Mouse (Mus musculus) intestine, embryonic 14.5 days (tissue): ENCODE measurements around the gene Gas6. TPM values are rescaled to one million over a fixed set of nuclear protein-coding genes. Genes with fewer than 3 reads are reported as not detected.

Experiments used
- ATAC-seq: fragments of 200-750 bp; cut with Nextera tagmentation; replicated peaks from 2 replicates; pipeline ENCODE4 v1.8.0; 2017; ENCODE audit warnings: low read depth, moderate number of reproducible peaks, moderate TSS enrichment, moderate library complexity; ENCODE audit not compliant: low FRiP score, low TSS enrichment
- DNase-seq: peaks from one replicate; pipeline ENCODE4 v3.0.0-alpha.2; 2018; ENCODE audit warnings: low spot score
- H3K27ac ChIP-seq: fragments of 300-500 bp; sonication (generic); 2 replicates; pipeline ENCODE4 v1.5.1; 2014; ENCODE audit warnings: low read depth, mild to moderate bottlenecking, control low read depth
- H3K27me3 ChIP-seq: fragments of 300-500 bp; sonication (generic); replicated peaks from 2 replicates; pipeline ENCODE4 v1.6.1; 2014; ENCODE audit warnings: low read length, control low read depth; ENCODE audit not compliant: control insufficient read depth, insufficient read depth
- H3K36me3 ChIP-seq: fragments of 300-500 bp; sonication (generic); 2 replicates; pipeline ENCODE4 v1.6.1; 2014; ENCODE audit warnings: low read length, control low read depth; ENCODE audit not compliant: control insufficient read depth, insufficient read depth
- H3K4me1 ChIP-seq: fragments of 300-500 bp; sonication (generic); replicated peaks from 2 replicates; pipeline ENCODE4 v1.6.1; 2014; ENCODE audit warnings: low read length, control low read depth, mixed read lengths; ENCODE audit not compliant: control insufficient read depth, insufficient read depth
- H3K4me2 ChIP-seq: fragments of 300-500 bp; sonication (generic); 2 replicates; pipeline ENCODE4 v1.6.1; 2014; ENCODE audit warnings: low read length
- H3K4me3 ChIP-seq: fragments of 300-500 bp; sonication (generic); 2 replicates; pipeline ENCODE4 v1.5.1; 2014; ENCODE audit warnings: low read depth, low read length, control low read depth, mixed read lengths
- H3K9ac ChIP-seq: fragments of 300-500 bp; sonication (generic); 2 replicates; pipeline ENCODE4 v1.6.1; 2014; ENCODE audit warnings: mild to moderate bottlenecking, low read length
- H3K9me3 ChIP-seq: fragments of 300-500 bp; sonication (generic); 2 replicates; pipeline ENCODE4 v1.6.1; 2016; ENCODE audit warnings: low read length, control low read depth; ENCODE audit not compliant: control insufficient read depth
- WGBS: fragments of 180-500 bp; shearing (Covaris S2); extraction: QIAGEN DNeasy Blood & Tissue Kit; methylation state at CpG from one replicate; pipeline ENCODE4 v1.1.7; 2014; 5-methylcytosine and 5-hydroxymethylcytosine counted together
- polyA plus RNA-seq: library from polyadenylated mRNA; unstranded; fragments of >200 nt; fragmentation: Nextera tagmentation; extraction: Ambion mirVana; gene quantifications from 2 replicates; pipeline ENCODE4 v1.2.1, GENCODE M21; 2014

Gene Gas6
- polyA plus RNA-seq, 1 experiment from 2014 or later, result 28.7 TPM

- H3K36me3 ChIP-seq, result no peaks in the 10 kb centered on the region
- H3K4me3 ChIP-seq, result no peak overlapping the region
- H3K27ac ChIP-seq, result peak overlapping the region; percentile 57; the same call in 1 of the 2 replicates
- no peaks in the 10 kb centered on the region for H3K27me3 ChIP-seq
- WGBS, result 80% methylated on average over 3 of the region's 3 CpGs
- no peak overlapping the region for H3K9ac ChIP-seq
- 0 out of 2 replicates have a peak, but pooled peaks cover 2% of the 10 kb centered on the region for H3K9me3 ChIP-seq
- no peak for DNase-seq
- 0 out of 2 replicates have a peak overlapping the region, but pooled peaks have one; percentile 0 for H3K4me2 ChIP-seq
- ATAC-seq, result 0 out of 2 replicates have a peak, but pooled peaks have one; percentile 4
- peaks cover 37% of the 10 kb centered on the region for H3K4me1 ChIP-seq
These were observed 36.1 kb upstream of the Gas6 start for GRCm38 (mm10) chr8:13530401-13530800.

- ATAC-seq (0 out of 2 replicates have a peak, but pooled peaks have one; percentile 14), DNase-seq (no peak)
- Histone ChIP-seq H3K4me2 (no peak overlapping the region), H3K27ac (peak overlapping the region; percentile 57; the same call in 1 of the 2 replicates), H3K36me3 (no peaks in the 10 kb centered on the region), H3K27me3 (no peaks in the 10 kb centered on the region), H3K9ac (no peak overlapping the region), H3K4me3 (no peak overlapping the region), H3K9me3 (0 out of 2 replicates have a peak, but pooled peaks cover 2% of the 10 kb centered on the region), H3K4me1 (peaks cover 37% of the 10 kb centered on the region)
- 56% methylated on average over 7 of the region's 7 CpGs for WGBS
These were observed 35.6 kb upstream of the Gas6 start for GRCm38 (mm10) chr8:13529891-13530316.

GRCm38 (mm10) chr8:13529011-13529840 is 34.9 kb upstream of the Gas6 start:
- H3K27me3 ChIP-seq, result no peaks in the 10 kb centered on the region
- H3K9me3 ChIP-seq, result 0 out of 2 replicates have a peak, but pooled peaks cover 2% of the 10 kb centered on the region
- H3K4me2 ChIP-seq, result no peak overlapping the region
- no peak for DNase-seq
- H3K4me1 ChIP-seq, result peaks cover 37% of the 10 kb centered on the region
- ATAC-seq, result no peak
- H3K36me3 ChIP-seq, result no peaks in the 10 kb centered on the region
- no peak overlapping the region for H3K4me3 ChIP-seq
- WGBS, result 48% methylated on average over 15 of the region's 15 CpGs
- H3K27ac ChIP-seq, result peak overlapping the region; percentile 57; the same call in 1 of the 2 replicates
- no peak overlapping the region for H3K9ac ChIP-seq

- peaks cover 29% of the 10 kb centered on the region for H3K4me1 ChIP-seq
- no peak overlapping the region for H3K9ac ChIP-seq
- no peak overlapping the region for H3K4me3 ChIP-seq
- no peaks in the 10 kb centered on the region for H3K27me3 ChIP-seq
- no peaks in the 10 kb centered on the region for H3K9me3 ChIP-seq
- DNase-seq (no peak), ATAC-seq (no peak)
- H3K27ac ChIP-seq, result no peak overlapping the region
- no peaks in the 10 kb centered on the region for H3K36me3 ChIP-seq
- 16% methylated on average over 7 of the region's 7 CpGs for WGBS
- no peak overlapping the region for H3K4me2 ChIP-seq
These were observed 27.1 kb upstream of the Gas6 start for GRCm38 (mm10) chr8:13521392-13521791.

- no peaks in the 10 kb centered on the region for H3K9me3 ChIP-seq
- no peak overlapping the region for H3K4me2 ChIP-seq
- no peak overlapping the region for H3K9ac ChIP-seq
- H3K27ac ChIP-seq, result no peak overlapping the region
- no peak overlapping the region for H3K4me3 ChIP-seq
- 58% methylated on average over 6 of the region's 6 CpGs for WGBS
- H3K36me3 ChIP-seq, result no peaks in the 10 kb centered on the region
- H3K27me3 ChIP-seq, result no peaks in the 10 kb centered on the region
- ATAC-seq (no peak), DNase-seq (no peak)
- peaks cover 34% of the 10 kb centered on the region for H3K4me1 ChIP-seq
These were observed 26.1 kb upstream of the Gas6 start for GRCm38 (mm10) chr8:13520349-13520748.

- no peak overlapping the region for H3K4me2 ChIP-seq
- WGBS, result 53% methylated on average over 9 of the region's 9 CpGs
- no peak overlapping the region for H3K4me3 ChIP-seq
- H3K27ac ChIP-seq, result no peak overlapping the region
- H3K9ac ChIP-seq, result no peak overlapping the region
- H3K36me3 ChIP-seq, result no peaks in the 10 kb centered on the region
- DNase-seq, result no peak
- H3K27me3 ChIP-seq, result no peaks in the 10 kb centered on the region
- no peaks in the 10 kb centered on the region for H3K9me3 ChIP-seq
- H3K4me1 ChIP-seq, result peaks cover 34% of the 10 kb centered on the region
- ATAC-seq, result no peak
These were observed 25.2 kb upstream of the Gas6 start for GRCm38 (mm10) chr8:13519503-13519902.

- ATAC-seq, result no peak
- no peak overlapping the region for H3K27ac ChIP-seq
These were observed 23.0 kb upstream of the Gas6 start for GRCm38 (mm10) chr8:13517284-13517781.

GRCm38 (mm10) chr8:13516728-13517127 is 22.4 kb upstream of the Gas6 start:
- H3K4me1 ChIP-seq, result peaks cover 40% of the 10 kb centered on the region
- H3K4me3 ChIP-seq, result no peak overlapping the region
- H3K36me3 ChIP-seq, result no peaks in the 10 kb centered on the region
- DNase-seq (no peak), ATAC-seq (no peak)
- 58% methylated on average over 5 of the region's 5 CpGs for WGBS
- no peaks in the 10 kb centered on the region for H3K27me3 ChIP-seq
- H3K9me3 ChIP-seq, result no peaks in the 10 kb centered on the region
- H3K27ac ChIP-seq, result no peak overlapping the region
- H3K9ac ChIP-seq, result no peak overlapping the region
- H3K4me2 ChIP-seq, result no peak overlapping the region

More at GRCm38 (mm10) chr8:13517284-13517781, 23.0 kb upstream of the Gas6 start:
- Histone ChIP-seq H3K4me2 (no peak overlapping the region), H3K36me3 (no peaks in the 10 kb centered on the region), H3K9me3 (no peaks in the 10 kb centered on the region), H3K4me3 (no peak overlapping the region), H3K27me3 (no peaks in the 10 kb centered on the region), H3K4me1 (peaks cover 37% of the 10 kb centered on the region), H3K9ac (no peak overlapping the region)
- 89% methylated on average over 6 of the region's 6 CpGs for WGBS
- DNase-seq, result no peak
